Mouse (Mus musculus) cerebral cortex, adult 2 months (tissue): ENCODE results near the gene Gm49339.

ENCODE experiments used
- WGBS: fragments of 180-500 bp; shearing (Covaris S2); methylation state at CpG from one replicate; pipeline ENCODE4 v1.1.7; 2018; 5-methylcytosine and 5-hydroxymethylcytosine counted together

Gene Gm49339

GRCm38 (mm10) chr10:51480397-51480796, at the start of gene Gm49339, which contains the start of gene Lilr4b:
Gene Gm49339 (plus strand): TSS chr10:51480612.
Gene Lilr4b (plus strand): TSS chr10:51480632.
- 95% methylated on average over 1 of the region's 3 CpGs for WGBS

GRCm38 (mm10) chr10:51435684-51436083, 44.7 kb upstream of the Gm49339 start:
- 64% methylated on average over 3 of the region's 3 CpGs for WGBS

- WGBS, result 77% methylated on average over 4 of the region's 4 CpGs
Measured at GRCm38 (mm10) chr10:51451610-51452009, 28.8 kb upstream of the Gm49339 start.

GRCm38 (mm10) chr10:51453616-51454298, 26.7 kb upstream of the Gm49339 start:
- 78% methylated on average over 1 of the region's 1 CpGs for WGBS

GRCm38 (mm10) chr10:51454365-51454764, 26.0 kb upstream of the Gm49339 start:
- 83% methylated on average over 1 of the region's 1 CpGs for WGBS

GRCm38 (mm10) chr10:51455762-51456161, 24.6 kb upstream of the Gm49339 start:
- WGBS, result 91% methylated on average over 1 of the region's 1 CpGs

GRCm38 (mm10) chr10:51456369-51456768, 24.0 kb upstream of the Gm49339 start:
- 82% methylated on average over 4 of the region's 4 CpGs for WGBS

GRCm38 (mm10) chr10:51463800-51464199, 16.6 kb upstream of the Gm49339 start:
- WGBS, result 58% methylated on average over 4 of the region's 4 CpGs

GRCm38 (mm10) chr10:51490691-51491090, 10.3 kb downstream of the Gm49339 start, which contains the start of gene Lilrb4a:
Gene Lilrb4a (plus strand): TSS chr10:51490956.
- no CpG with 5 or more reads among the region's 2 CpGs for WGBS

- WGBS, result 70% methylated on average over 7 of the region's 7 CpGs
Measured at GRCm38 (mm10) chr10:51526090-51526489, 45.7 kb downstream of the Gm49339 start.

- 75% methylated on average over 4 of the region's 4 CpGs for WGBS
Measured at GRCm38 (mm10) chr10:51526633-51527032, 46.2 kb downstream of the Gm49339 start.

GRCm38 (mm10) chr10:51528840-51529434, 48.5 kb downstream of the Gm49339 start:
- 86% methylated on average over 8 of the region's 8 CpGs for WGBS

- WGBS, result 80% methylated on average over 3 of the region's 3 CpGs
Measured at GRCm38 (mm10) chr10:51529497-51529896, 49.1 kb downstream of the Gm49339 start.

- WGBS, result 84% methylated on average over 7 of the region's 7 CpGs
Measured at GRCm38 (mm10) chr10:51530813-51531212, 50.4 kb downstream of the Gm49339 start.
